Mouse (Mus musculus): ENCODE measurements around the gene Tbx15. TPM values are rescaled to one million over a fixed set of nuclear protein-coding genes. Genes with fewer than 3 reads are reported as not detected.

The Tbx15 gene
- polyA plus RNA-seq, 1 experiment from 2014 or later, result 0.30 TPM

DNA sequence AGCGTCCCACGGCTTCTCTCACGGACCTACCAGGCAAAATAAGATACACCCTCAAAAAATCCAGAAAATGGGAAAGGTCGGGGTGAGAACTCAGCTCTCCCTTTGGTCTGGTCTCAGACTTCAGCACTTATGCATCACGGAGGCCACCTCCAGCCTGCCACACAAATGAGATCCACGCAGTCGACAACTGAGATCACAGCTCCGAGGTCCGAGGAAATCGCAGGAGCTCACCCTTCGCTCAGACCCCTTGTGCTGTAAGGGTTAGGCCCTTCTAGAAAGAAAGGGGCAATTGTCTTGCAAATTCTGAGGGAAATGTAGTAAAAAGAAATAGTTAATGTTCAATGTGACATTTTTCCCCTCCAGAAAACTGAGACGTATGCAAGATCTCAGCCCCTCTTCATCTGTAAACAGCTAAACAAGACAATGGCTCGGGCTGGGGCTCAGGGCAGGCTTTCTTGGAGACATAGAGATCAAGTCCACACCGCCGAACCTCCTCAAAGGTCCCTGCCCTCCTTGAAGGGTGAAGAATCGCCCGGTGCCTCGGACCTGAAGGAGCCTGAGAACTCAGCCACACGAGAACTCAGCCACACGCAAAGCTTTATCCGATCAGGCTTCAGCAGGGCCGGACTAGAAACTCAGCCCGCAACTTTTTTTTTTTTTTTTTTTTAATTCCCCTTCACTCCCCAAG lies 4.9 kb upstream of the Tbx15 start:
- WGBS (ENCODE audit: insufficient replicate concordance), result 2% methylated on average over 23 of the region's 23 CpGs
- no peak for ATAC-seq (ENCODE audit: low read depth)
- no peak overlapping the region for H3K4me3 ChIP-seq (ENCODE audit: low read depth, low read length)

DNA sequence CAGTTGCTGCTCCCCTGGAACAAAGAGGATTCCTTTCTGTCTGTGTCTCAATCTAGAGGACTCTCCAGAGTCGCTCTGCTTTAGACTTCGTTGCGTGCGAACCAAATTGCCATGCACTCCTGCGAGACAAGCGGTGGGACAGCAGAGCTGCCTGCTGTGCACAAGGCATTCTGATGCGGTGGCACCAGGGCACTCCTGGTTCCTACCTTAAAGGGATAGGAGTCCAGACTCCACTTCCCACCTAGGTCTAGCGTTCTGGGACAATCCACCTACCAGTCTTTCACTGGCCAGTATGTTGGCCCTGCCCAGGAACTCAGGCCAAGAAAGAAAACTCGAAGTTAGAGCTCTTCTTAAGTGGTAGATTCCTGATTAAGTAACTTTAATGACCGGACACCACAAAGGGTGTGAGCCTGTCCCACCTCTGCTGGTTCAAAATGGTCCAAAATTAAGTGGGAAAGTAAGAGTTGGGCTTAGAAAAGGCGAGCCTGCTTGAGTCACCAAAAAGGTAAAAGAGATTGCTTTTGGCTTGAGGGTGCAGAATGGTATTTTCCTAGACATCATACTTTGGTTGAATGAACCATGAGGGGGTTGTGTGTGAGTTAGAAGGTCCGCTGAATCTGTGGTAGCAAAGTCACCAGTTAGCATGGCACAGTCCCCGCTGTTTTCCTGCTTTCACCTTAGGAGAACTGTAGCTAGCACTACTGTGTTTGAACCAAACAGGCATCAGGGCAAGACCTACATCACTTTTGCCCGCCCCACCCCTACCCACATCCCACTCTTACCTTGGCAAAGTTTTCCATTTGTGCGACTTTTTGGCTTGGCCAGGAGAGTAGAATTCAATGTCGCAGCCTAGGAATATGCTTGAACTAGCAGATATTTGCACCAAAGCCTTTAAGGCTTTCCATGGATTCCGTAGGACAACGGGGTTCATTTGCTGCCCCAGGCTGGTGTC lies 4.1 kb upstream of the Tbx15 start:
- WGBS (ENCODE audit: insufficient replicate concordance), result 3% methylated on average over 18 of the region's 18 CpGs
- no peaks in the 10 kb centered on the region for H3K4me1 ChIP-seq (ENCODE audit: control insufficient read depth, low read depth, low read length)
- H3K36me3 ChIP-seq (ENCODE audit: control insufficient read depth, insufficient read depth), result no peaks in the 10 kb centered on the region
- ATAC-seq (ENCODE audit: low read depth), result no peak
- no peak overlapping the region for H3K9ac ChIP-seq (ENCODE audit: low read depth, low read length)
- H3K9me3 ChIP-seq (replicated peaks; ENCODE audit: control insufficient read depth, low read length), result no peaks in the 10 kb centered on the region
- peaks cover 73% of the 10 kb centered on the region for H3K27me3 ChIP-seq (ENCODE audit: control insufficient read depth, insufficient read depth, low read depth, low read length)
- H3K27ac ChIP-seq (ENCODE audit: low read length), result no peak overlapping the region
- no peak overlapping the region for H3K4me2 ChIP-seq (ENCODE audit: low read depth, low read length)
- no peak overlapping the region for H3K4me3 ChIP-seq (ENCODE audit: low read depth, low read length)

More for the DNA sequence above, 4.9 kb upstream of the Tbx15 start:
- Histone ChIP-seq H3K27me3 (ENCODE audit: control insufficient read depth, insufficient read depth, low read depth, low read length) (peaks cover 65% of the 10 kb centered on the region), H3K9me3 (replicated peaks; ENCODE audit: control insufficient read depth, low read length) (no peaks in the 10 kb centered on the region), H3K27ac (ENCODE audit: low read length) (no peak overlapping the region), H3K36me3 (ENCODE audit: control insufficient read depth, insufficient read depth) (no peaks in the 10 kb centered on the region), H3K4me1 (ENCODE audit: control insufficient read depth, low read depth, low read length) (no peaks in the 10 kb centered on the region), H3K9ac (ENCODE audit: low read depth, low read length) (no peak overlapping the region), H3K4me2 (ENCODE audit: low read depth, low read length) (no peak overlapping the region)

DNA sequence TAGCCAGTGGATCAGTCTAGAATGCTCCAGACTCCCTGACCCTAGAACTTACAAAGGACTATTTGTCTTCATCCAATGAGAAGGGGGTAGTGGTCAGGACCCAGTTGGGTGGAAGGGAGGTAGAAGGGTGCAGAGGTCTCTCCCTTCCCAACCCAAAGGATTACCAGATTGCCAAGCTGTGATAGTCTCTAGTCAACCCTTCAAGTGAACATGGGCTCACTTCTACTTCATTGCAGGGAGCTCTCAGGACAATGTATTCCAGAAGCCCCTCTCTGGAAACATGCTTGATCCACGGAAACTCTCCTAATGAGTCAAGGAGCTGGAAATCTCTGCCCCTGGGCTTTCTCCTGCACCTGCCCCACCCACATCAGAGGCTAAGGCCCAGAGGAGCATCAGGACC lies 1.5 kb upstream of the Tbx15 start:
- 0% methylated on average over 1 of the region's 1 CpGs for WGBS (ENCODE audit: insufficient replicate concordance)
- no peak overlapping the region for H3K4me2 ChIP-seq (ENCODE audit: low read depth, low read length)
- H3K9ac ChIP-seq (ENCODE audit: low read depth, low read length), result no peak overlapping the region
- no peaks in the 10 kb centered on the region for H3K4me1 ChIP-seq (ENCODE audit: control insufficient read depth, low read depth, low read length)
- ATAC-seq (ENCODE audit: low read depth), result no peak
- no peak overlapping the region for H3K4me3 ChIP-seq (ENCODE audit: low read depth, low read length)
- H3K27me3 ChIP-seq (ENCODE audit: control insufficient read depth, insufficient read depth, low read depth, low read length), result peaks cover 95% of the 10 kb centered on the region
- no peak overlapping the region for H3K27ac ChIP-seq (ENCODE audit: low read length)
- no peaks in the 10 kb centered on the region for H3K9me3 ChIP-seq (replicated peaks; ENCODE audit: control insufficient read depth, low read length)
- H3K36me3 ChIP-seq (ENCODE audit: control insufficient read depth, insufficient read depth), result no peaks in the 10 kb centered on the region

DNA sequence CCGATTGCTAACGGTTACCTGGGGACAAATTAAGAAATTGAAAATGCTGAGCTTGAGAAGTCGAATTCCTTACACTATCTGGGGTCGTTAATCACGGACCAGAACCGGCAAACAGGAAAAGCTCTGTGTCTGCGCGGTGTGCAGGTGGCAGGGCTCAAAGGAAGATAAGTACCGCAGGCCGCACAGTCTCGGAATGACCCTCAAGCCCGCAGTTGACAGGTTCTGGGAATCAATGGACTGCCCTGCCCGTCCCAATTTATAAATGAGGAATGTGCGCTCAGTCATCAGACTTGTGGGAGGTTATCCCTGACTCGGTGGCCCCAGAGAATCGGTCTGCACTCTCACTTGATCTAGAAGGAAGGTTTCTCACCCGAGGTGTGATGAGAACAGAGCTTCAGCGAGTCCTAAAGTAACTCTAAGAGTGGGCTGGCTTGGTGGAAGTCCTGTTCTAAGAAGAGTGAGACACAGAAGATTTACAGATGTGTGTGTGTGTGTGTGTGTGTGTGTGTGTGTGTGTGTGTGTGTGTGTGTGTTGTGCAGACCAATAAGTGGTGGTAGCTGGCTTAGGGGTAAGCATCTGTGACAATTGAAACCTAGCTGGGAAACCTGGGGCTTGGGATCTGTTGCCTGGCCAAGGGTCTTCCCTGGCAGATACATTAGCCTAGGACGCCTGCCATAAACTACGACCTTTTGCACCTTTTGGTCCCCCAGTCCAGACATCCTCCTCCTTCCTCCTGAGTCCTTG lies 708 bp upstream of the Tbx15 start:
- H3K9ac ChIP-seq (ENCODE audit: low read depth, low read length), result no peak overlapping the region
- H3K9me3 ChIP-seq (replicated peaks; ENCODE audit: control insufficient read depth, low read length), result no peaks in the 10 kb centered on the region
- no peaks in the 10 kb centered on the region for H3K4me1 ChIP-seq (ENCODE audit: control insufficient read depth, low read depth, low read length)
- ATAC-seq (ENCODE audit: low read depth), result no peak
- H3K4me3 ChIP-seq (ENCODE audit: low read depth, low read length), result no peak overlapping the region
- no peaks in the 10 kb centered on the region for H3K36me3 ChIP-seq (ENCODE audit: control insufficient read depth, insufficient read depth)
- 2% methylated on average over 20 of the region's 20 CpGs for WGBS (ENCODE audit: insufficient replicate concordance)
- no peak overlapping the region for H3K27ac ChIP-seq (ENCODE audit: low read length)
- peaks cover 91% of the 10 kb centered on the region for H3K27me3 ChIP-seq (ENCODE audit: control insufficient read depth, insufficient read depth, low read depth, low read length)
- H3K4me2 ChIP-seq (ENCODE audit: low read depth, low read length), result no peak overlapping the region

DNA sequence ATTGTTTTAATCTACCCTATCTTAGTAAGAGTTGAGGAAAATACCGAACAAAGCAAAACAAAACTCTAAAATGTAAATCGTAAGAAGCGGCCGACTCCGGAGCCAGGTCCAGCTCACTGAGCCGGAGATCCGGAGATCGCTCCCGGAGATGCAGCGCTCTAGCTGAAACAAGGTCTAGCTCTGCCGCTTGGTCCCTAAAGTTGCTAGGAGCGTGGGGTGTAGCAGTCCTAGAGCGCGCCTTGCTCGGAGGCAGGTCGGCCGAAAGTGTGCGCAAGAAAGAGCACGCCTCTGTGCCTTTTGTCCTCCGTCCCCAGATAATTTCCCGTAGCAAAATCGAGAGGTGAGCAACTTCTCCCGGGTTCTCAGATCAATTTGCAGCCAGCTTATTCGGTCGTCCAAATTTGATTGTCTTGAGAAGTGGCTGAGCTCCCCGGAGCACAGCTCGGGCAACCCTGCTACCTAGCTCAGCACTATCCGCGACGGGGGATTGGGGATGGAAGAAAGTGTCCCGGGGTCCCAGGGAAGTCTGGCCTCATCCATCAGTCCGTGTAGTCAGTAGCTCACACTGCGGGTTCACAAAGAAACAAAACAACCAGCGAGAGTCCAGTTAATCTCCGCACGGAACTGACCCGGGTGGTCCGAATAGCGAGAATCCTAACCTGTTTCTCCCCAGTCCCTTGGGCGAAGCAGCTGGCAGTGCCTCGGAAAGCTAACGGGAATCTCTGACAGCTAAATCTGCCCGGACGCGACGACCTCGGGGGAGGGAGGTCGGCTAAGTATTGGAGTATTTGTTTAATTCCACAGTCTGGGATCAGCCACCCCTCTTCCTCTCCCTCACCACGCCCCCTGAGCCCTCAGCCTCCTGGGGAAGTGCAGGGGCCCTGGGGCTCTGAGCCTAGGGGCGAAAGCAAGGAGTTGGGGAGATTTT lies 894 bp downstream of the Tbx15 start:
- peaks cover 90% of the 10 kb centered on the region for H3K27me3 ChIP-seq (ENCODE audit: control insufficient read depth, insufficient read depth, low read depth, low read length)
- peak overlapping the region; percentile 19; the same call in 1 of the 2 replicates for H3K4me3 ChIP-seq (ENCODE audit: low read depth, low read length)
- H3K9me3 ChIP-seq (replicated peaks; ENCODE audit: control insufficient read depth, low read length), result no peaks in the 10 kb centered on the region
- no peak for ATAC-seq (ENCODE audit: low read depth)
- under 1% methylated on average over 50 of the region's 50 CpGs for WGBS (ENCODE audit: insufficient replicate concordance)
- no peaks in the 10 kb centered on the region for H3K4me1 ChIP-seq (ENCODE audit: control insufficient read depth, low read depth, low read length)
- no peak overlapping the region for H3K4me2 ChIP-seq (ENCODE audit: low read depth, low read length)
- H3K9ac ChIP-seq (ENCODE audit: low read depth, low read length), result no peak overlapping the region
- H3K36me3 ChIP-seq (ENCODE audit: control insufficient read depth, insufficient read depth), result no peaks in the 10 kb centered on the region
- H3K27ac ChIP-seq (ENCODE audit: low read length), result no peak overlapping the region

DNA sequence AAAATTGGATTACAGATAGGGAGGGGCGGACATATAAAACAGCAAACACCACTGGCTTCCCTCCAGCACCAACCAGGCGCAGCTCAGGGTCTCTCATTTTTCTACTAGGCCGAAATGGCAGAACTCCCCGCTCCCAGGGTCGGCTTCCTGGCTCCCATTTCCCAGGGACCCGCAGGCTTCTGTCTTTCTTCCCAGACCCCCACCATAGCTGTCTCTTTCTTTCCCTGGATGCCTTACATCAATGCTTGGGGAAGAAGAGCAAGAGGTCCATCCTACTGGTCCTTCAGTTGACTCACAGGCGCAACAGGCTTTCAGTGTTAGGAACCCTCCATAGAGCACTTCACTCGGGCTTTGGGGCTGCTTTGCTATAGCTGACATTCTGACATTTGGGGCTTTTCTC lies 2.3 kb downstream of the Tbx15 start:
- no peak overlapping the region for H3K4me3 ChIP-seq (ENCODE audit: low read depth, low read length)
- H3K4me1 ChIP-seq (ENCODE audit: control insufficient read depth, low read depth, low read length), result no peaks in the 10 kb centered on the region
- no peaks in the 10 kb centered on the region for H3K36me3 ChIP-seq (ENCODE audit: control insufficient read depth, insufficient read depth)
- H3K27me3 ChIP-seq (ENCODE audit: control insufficient read depth, insufficient read depth, low read depth, low read length), result peaks cover 90% of the 10 kb centered on the region
- ATAC-seq (ENCODE audit: low read depth), result no peak
- 7% methylated on average over 8 of the region's 8 CpGs for WGBS (ENCODE audit: insufficient replicate concordance)
- no peak overlapping the region for H3K9ac ChIP-seq (ENCODE audit: low read depth, low read length)
- H3K4me2 ChIP-seq (ENCODE audit: low read depth, low read length), result no peak overlapping the region
- no peak overlapping the region for H3K27ac ChIP-seq (ENCODE audit: low read length)
- no peaks in the 10 kb centered on the region for H3K9me3 ChIP-seq (replicated peaks; ENCODE audit: control insufficient read depth, low read length)

DNA sequence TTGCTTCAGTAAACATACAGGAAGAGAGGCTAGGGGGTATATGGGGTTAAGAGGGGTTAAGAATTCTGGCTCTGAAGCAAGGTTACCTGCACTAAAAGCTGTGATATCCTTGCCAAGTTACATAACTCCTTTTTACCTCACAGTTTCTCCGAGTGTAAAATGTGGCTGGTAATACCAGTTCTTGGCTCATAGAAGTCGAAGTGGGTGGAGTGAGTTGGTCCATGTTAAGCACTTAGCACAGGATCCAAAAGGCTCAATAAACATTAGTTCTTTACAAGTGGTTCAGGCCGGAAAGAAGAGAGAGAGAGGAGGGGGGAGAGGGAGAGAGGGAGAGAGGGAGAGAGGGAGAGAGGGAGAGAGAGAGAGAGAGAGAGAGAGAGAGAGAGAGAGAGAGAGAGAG lies 5.2 kb downstream of the Tbx15 start:
- ATAC-seq (ENCODE audit: low read depth), result no peak
- no peak overlapping the region for H3K27ac ChIP-seq (ENCODE audit: low read length)
- 8% methylated on average over 3 of the region's 3 CpGs for WGBS (ENCODE audit: insufficient replicate concordance)
- no peak overlapping the region for H3K4me3 ChIP-seq (ENCODE audit: low read depth, low read length)
- no peaks in the 10 kb centered on the region for H3K36me3 ChIP-seq (ENCODE audit: control insufficient read depth, insufficient read depth)
- no peak overlapping the region for H3K9ac ChIP-seq (ENCODE audit: low read depth, low read length)
- H3K4me1 ChIP-seq (ENCODE audit: control insufficient read depth, low read depth, low read length), result no peaks in the 10 kb centered on the region
- peaks cover 92% of the 10 kb centered on the region for H3K27me3 ChIP-seq (ENCODE audit: control insufficient read depth, insufficient read depth, low read depth, low read length)
- no peak overlapping the region for H3K4me2 ChIP-seq (ENCODE audit: low read depth, low read length)
- H3K9me3 ChIP-seq (replicated peaks; ENCODE audit: control insufficient read depth, low read length), result no peaks in the 10 kb centered on the region

DNA sequence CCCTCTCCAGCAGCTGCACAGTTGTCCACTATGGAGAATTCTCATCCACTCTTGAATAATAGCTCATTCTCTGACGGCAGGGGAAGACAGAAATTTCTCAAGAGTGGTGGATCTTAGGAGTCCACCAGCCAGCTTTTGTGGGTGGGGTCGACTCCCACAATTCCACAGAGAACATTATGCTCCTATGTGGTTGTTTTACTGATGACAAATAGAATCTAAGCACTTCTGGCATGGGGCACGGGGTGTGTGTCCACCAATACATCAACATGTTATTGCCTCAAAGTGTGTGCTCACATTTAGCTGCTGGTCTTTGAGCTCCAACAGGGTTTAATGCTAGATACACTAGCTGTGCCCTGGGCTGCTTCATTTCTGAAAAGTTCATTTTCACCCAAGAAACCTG lies 6.4 kb downstream of the Tbx15 start:
- Histone ChIP-seq H3K4me1 (ENCODE audit: control insufficient read depth, low read depth, low read length) (no peaks in the 10 kb centered on the region), H3K36me3 (ENCODE audit: control insufficient read depth, insufficient read depth) (no peaks in the 10 kb centered on the region), H3K4me2 (ENCODE audit: low read depth, low read length) (no peak overlapping the region), H3K4me3 (ENCODE audit: low read depth, low read length) (no peak overlapping the region), H3K27me3 (ENCODE audit: control insufficient read depth, insufficient read depth, low read depth, low read length) (peaks cover 91% of the 10 kb centered on the region), H3K27ac (ENCODE audit: low read length) (no peak overlapping the region), H3K9me3 (replicated peaks; ENCODE audit: control insufficient read depth, low read length) (no peaks in the 10 kb centered on the region), H3K9ac (ENCODE audit: low read depth, low read length) (no peak overlapping the region)
- ATAC-seq (ENCODE audit: low read depth), result no peak
- WGBS (ENCODE audit: insufficient replicate concordance), result 21% methylated on average over 3 of the region's 3 CpGs
